Mouse (Mus musculus) thymus, postnatal 4 days (tissue): ENCODE measurements around the gene Vmn1r210.
"Not testable (repeated sequence)": the region's sequence is repeated elsewhere in the genome, so short reads cannot be mapped to it uniquely, and the experiment has no call there.

ENCODE experiments used
- DNase-seq: peaks from one replicate; pipeline ENCODE4 v3.0.0; 2021

Gene Vmn1r210

DNA sequence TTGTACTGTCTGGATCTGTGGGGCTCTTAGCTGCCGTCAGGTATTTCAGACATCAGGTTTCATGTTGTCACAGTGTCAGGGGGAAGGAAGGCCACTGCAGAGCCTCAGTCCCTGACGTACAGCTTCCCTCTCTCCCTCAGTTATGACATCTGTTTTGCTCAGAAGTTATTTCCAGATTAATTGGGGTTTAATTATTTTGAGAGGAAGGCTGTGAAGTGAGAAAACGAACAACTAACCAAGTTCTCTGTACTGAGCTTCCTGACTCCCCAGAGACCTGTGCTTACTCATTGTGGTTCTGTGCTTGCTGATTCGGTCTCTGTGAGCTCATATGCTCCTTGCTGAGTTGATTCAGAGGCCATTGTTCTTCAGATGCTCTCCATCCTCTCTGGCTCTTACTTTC lies at the start of gene Vmn1r210:
Vmn1r210 (minus strand) TSS at position 101 of the 400 bp plus-strand sequence.
- no peak for DNase-seq

DNA sequence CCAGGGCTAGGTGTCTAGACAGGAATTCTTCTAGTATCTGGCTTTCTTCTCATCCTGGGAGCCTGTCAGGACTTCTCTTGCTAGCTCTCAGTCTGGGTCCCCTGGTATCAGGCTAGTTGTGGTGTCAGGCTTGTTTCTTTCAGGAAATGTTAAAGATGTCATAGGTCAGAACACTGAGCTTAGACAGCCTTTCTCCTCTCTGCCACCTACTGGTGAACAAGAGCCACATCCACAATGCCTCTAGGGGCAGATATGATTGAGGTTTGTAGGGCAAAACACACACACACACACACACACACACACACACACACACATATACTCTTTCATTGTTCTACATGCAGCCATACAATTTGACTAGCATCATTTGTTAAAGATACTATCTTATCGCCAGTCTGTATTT lies 48.1 kb upstream of the Vmn1r210 start:
- no peak for DNase-seq

DNA sequence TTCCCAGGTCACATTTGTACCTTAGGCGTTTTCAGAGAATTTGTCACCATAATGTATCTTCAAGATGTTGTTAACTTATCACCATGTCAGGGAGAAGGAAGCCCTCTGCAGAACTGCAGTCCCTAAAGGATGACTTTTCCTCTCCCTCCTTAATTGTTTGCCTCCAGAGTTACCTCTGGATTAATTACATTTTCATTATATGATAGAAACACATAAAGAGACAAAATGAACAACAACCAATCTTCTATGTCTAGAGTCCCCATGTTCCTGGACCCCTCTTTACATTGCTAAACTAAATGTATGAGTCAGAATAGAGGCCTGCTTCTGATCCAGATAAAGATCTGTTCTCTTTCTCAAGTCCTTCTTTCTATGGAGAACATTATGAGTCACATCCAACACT lies 26.3 kb upstream of the Vmn1r210 start, which contains the start of gene Vmn1r211:
Vmn1r211 (minus strand) TSS at position 101 of the 400 bp plus-strand sequence.
- no peak for DNase-seq

DNA sequence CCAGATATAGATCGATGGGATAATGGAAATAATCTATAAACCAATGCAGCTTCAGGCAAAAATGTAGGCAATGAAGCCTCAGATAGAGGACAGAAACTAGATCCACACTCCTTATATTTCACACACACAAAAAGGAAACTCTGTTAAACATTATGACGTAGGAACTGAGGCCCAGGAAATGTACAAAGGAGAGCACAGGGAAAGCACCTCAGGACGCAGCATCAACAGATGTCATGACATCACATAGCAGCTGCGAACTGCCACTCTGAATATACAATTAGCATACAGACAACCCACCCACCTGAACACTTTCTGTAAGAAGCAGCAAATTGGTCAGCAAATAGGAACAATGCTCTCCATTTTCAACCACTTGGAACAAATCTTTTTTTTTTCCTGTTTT lies 23.6 kb upstream of the Vmn1r210 start:
- no peak for DNase-seq

DNA sequence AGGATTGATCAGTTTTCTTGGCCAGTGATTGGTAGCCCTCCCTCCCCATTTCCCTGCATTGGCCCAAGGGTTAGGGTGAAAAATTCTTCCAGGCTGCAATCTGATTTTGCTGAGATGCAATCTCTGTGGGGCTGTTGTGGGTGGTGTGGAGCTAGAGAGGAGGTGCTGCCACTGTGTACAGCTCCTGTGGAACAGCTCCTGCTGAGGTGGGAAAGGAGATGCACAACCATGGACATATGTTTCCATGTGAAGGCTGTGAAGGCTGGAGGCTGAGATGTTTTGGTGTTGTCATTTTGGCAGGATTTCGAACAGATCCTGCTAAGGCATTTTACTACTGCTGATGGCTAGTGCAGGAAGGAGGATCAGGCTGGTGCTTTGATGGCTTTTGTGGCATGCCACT lies 15.7 kb upstream of the Vmn1r210 start:
- DNase-seq, result no peak

DNA sequence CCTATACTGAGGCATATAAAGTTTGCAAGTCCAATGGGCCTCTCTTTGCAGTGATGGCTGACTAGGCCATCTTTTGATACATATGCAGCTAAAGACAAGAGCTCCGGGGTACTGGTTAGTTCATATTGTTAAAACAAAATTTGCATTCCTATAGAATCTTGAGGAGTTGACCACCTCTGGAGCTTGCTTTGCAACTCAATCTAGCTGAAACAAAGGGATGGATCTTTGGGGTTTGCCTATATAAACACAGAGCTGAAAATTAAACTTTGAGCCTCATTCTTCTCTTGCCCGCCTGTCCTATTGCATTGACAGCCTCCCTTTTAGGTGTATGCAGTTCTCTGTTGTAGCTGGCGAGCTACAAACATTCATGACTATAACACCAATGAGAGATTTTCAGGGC lies 13.2 kb upstream of the Vmn1r210 start:
- DNase-seq, result not testable (repeated sequence)

DNA sequence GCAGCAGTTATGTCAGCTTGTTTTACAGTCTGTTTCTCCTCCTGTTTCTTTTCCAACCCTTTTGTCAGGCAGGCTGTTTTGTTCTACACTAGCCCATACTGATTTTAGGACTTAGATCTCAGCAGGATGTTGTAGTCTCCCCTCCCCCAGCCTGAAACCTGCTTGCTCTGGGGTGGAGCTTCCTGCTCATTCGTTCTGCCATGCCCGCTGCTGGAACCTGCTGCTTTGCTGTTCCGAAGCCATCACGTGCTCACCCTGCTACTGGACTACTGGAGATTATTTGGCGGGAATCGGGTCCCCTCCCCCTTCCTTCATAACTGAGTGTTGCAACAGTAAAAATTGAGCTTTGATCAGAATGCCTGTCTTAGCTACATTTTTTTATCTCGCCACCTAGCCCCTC lies 1.8 kb downstream of the Vmn1r210 start:
- not testable (repeated sequence) for DNase-seq

DNA sequence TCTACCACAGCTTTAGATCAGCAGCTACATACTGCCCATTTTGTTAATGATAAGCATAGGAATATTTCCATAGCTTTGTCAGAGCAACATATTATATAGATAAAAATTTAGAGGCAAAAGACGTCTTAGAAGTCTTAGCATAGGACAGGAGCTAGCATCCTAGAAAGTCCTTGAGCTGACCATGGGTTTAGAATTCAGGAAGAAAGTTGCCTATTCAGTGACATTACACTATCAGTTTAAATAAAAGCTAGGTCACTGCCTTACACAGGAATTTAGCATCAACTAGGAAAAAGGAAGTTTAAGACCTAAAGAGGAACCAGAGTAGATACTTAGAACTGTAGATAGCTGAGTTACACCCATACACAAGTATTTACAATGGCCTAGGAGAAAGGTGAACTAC lies 9.5 kb downstream of the Vmn1r210 start:
- DNase-seq, result not testable (repeated sequence)

DNA sequence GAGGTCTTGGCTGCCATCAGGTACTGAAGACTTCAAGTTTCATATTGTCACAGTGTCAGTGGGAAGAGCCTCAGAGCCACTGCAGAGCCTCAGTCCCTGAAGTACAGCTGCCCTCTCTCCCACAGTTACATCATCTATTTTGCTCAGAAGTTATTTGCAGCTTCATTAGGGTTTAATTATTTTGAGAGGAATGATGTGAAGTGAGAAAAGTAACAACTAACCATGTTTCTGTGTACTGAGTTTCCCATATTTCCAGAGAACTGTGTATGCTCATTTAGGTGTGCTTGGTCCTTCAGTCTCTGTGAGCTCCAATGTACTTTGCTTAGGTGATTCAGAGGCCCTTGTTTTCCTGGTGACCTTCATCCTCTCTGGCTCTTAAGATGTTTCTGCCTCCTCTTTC lies 21.6 kb downstream of the Vmn1r210 start, which contains the start of gene Vmn1r209:
Vmn1r209 (minus strand) TSS at position 101 of the 400 bp plus-strand sequence.
- DNase-seq, result not testable (repeated sequence)

DNA sequence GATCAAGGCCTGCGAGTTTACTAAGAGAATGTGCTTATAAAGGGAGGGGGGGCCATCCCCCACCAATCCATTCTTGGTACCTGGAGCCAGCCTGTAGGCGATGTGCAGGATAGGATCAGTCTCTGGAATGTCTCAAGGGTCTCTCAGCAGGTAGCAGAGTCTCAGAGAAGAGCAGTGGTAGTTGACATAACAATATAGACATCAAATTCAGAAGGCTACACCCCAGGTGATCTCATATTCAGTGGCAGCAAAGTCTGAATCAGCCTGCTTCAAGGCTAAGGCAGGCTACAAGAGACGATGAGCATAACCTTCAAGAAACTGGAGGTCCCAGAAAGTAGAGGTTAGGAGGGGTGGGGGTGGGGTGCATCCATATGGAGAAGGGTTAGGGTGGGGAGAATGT lies 43.1 kb downstream of the Vmn1r210 start:
- DNase-seq, result not testable (repeated sequence)

DNA sequence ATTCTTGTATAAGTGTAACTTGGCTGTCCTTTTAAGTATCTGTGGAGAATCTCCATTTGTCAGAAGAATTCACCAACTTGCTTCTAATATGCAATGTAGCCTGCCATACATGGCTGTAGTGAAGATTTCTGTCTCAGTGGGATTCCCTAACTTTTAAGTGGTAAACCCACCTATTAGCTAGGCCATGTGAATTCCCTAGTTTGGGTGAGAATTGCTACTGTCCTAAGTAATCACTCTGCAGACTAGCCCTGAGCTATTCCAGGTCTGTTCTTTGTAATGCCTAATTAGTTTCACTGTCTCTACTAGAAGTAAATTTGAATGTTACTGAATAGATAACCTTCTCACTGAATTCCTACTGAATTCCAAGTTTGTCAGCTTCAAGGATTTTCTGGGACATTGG lies 47.0 kb downstream of the Vmn1r210 start:
- not testable (repeated sequence) for DNase-seq

DNA sequence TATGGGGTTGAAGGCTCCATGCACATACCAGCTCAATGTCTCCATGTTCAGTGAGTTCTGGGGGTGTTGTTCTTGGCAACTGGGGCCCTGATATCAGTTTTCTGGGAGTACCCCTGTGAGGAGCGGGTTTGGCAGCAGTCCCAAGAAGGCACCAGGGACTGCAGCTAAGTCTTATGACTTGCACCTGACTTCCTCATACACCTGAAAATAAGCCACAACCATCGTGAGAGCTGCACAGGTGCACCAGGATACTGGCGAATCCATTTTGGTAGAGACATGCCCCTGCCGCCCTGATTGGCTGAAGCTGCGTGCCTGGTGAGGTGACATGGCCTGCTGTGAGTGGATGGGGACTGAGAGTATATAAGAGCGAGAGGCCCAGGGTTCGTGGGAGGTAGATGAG lies 53.8 kb downstream of the Vmn1r210 start, which contains the start of gene Vmn1r208:
Vmn1r208 (minus strand) TSS at position 101 of the 400 bp plus-strand sequence.
- DNase-seq, result not testable (repeated sequence)
